Mouse (Mus musculus): ENCODE measurements around the gene Copa. TPM values are rescaled to one million over a fixed set of nuclear protein-coding genes. Genes with fewer than 3 reads are reported as not detected.

Gene Copa
- polyA plus RNA-seq, 1 experiment from 2014 or later: 82.2 TPM

DNA sequence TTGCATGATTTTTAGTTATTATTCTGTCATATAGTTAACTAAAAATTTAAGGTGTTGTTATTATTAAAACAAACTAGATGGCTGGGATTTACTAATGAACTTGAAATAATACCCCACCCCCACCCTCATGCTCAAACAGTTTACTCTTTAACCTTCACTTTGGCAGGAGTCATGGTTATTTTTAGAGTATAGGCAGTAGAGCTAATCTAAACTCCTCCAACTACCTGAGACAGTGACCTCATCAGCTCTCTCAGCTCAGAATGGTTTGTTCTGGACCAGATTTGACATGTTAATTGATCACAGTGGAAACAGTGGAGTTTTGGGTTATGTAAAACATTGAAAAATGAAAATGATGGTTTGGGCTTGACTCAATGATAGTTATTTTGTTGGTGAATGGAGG lies 78.2 kb downstream of the Copa start:
- ATAC-seq (ENCODE audit: low read depth): peak; percentile 69
- Histone ChIP-seq H3K9me3 (replicated peaks; ENCODE audit: control insufficient read depth, low read length) (no peaks in the 10 kb centered on the region), H3K27me3 (ENCODE audit: control insufficient read depth, insufficient read depth, low read depth, low read length) (no peaks in the 10 kb centered on the region), H3K36me3 (ENCODE audit: control insufficient read depth, insufficient read depth) (peaks cover 7% of the 10 kb centered on the region), H3K4me1 (ENCODE audit: control insufficient read depth, low read depth, low read length) (peaks cover 3% of the 10 kb centered on the region), H3K27ac (ENCODE audit: low read length) (no peak overlapping the region), H3K4me2 (ENCODE audit: low read depth, low read length) (no peak overlapping the region), H3K9ac (ENCODE audit: low read depth, low read length) (no peak overlapping the region), H3K4me3 (ENCODE audit: low read depth, low read length) (no peak overlapping the region)

DNA sequence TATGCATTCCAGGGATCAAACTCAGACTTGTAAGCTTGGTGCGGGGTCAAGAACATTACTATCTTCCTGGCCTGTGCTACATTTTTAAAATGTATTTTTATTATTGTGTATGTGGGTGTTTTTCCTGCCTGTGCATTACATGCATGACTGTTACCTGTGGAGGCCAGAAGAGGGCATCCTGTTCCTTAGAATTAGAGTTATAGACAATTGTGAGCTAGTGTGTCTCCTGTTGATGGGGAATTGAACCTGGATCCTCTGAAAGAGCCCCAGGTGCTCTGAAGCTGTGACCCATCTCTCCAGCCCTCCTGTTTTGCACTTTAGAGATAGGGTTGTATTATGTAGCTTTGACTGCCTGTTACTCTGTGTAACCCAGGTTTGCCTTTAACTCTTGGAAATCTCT lies 79.7 kb downstream of the Copa start:
- no peak overlapping the region for H3K4me3 ChIP-seq (ENCODE audit: low read depth, low read length)
- no peaks in the 10 kb centered on the region for H3K9me3 ChIP-seq (replicated peaks; ENCODE audit: control insufficient read depth, low read length)
- H3K9ac ChIP-seq (ENCODE audit: low read depth, low read length): no peak overlapping the region
- H3K36me3 ChIP-seq (ENCODE audit: control insufficient read depth, insufficient read depth): peaks cover 13% of the 10 kb centered on the region
- ATAC-seq (ENCODE audit: low read depth): no peak
- H3K27me3 ChIP-seq (ENCODE audit: control insufficient read depth, insufficient read depth, low read depth, low read length): no peaks in the 10 kb centered on the region
- H3K27ac ChIP-seq (ENCODE audit: low read length): no peak overlapping the region
- no peak overlapping the region for H3K4me2 ChIP-seq (ENCODE audit: low read depth, low read length)
- H3K4me1 ChIP-seq (ENCODE audit: control insufficient read depth, low read depth, low read length): peaks cover 3% of the 10 kb centered on the region
- 87% methylated on average over 1 of the region's 1 CpGs for WGBS (ENCODE audit: insufficient replicate concordance)

GRCm38 (mm10) chr1:172162959-172163358 lies 80.6 kb downstream of the Copa start:
- Histone ChIP-seq H3K27ac (ENCODE audit: low read length) (no peak overlapping the region), H3K9me3 (replicated peaks; ENCODE audit: control insufficient read depth, low read length) (no peaks in the 10 kb centered on the region), H3K36me3 (ENCODE audit: control insufficient read depth, insufficient read depth) (peaks cover 22% of the 10 kb centered on the region), H3K4me2 (ENCODE audit: low read depth, low read length) (no peak overlapping the region), H3K4me1 (ENCODE audit: control insufficient read depth, low read depth, low read length) (peaks cover 3% of the 10 kb centered on the region), H3K9ac (ENCODE audit: low read depth, low read length) (no peak overlapping the region), H3K4me3 (ENCODE audit: low read depth, low read length) (no peak overlapping the region), H3K27me3 (ENCODE audit: control insufficient read depth, insufficient read depth, low read depth, low read length) (no peaks in the 10 kb centered on the region)
- WGBS (ENCODE audit: insufficient replicate concordance): 75% methylated on average over 6 of the region's 6 CpGs
- ATAC-seq (ENCODE audit: low read depth): no peak

DNA sequence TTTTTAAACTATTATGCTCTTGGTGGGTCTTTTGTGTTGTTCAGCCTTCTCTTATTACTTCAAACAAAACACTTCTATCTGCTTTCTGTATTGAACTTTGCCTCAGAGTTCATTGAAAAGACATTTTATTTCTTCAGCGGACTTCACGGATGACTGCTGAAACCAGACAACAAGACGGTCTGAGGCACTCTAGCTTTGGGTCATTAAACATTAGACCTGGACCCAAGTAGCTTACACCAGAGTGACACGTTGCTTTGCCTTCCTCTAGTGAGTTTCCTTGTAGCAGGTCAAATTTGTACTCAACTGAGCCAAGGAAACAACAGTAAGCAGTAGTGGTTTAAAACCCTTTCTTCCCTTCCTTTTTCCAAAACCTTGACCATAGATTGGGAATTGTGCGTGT lies 85.6 kb downstream of the Copa start:
- Histone ChIP-seq H3K27me3 (ENCODE audit: control insufficient read depth, insufficient read depth, low read depth, low read length) (no peaks in the 10 kb centered on the region), H3K36me3 (ENCODE audit: control insufficient read depth, insufficient read depth) (peaks cover 46% of the 10 kb centered on the region), H3K4me2 (ENCODE audit: low read depth, low read length) (no peak overlapping the region), H3K27ac (ENCODE audit: low read length) (no peak overlapping the region), H3K9me3 (replicated peaks; ENCODE audit: control insufficient read depth, low read length) (no peaks in the 10 kb centered on the region), H3K4me1 (ENCODE audit: control insufficient read depth, low read depth, low read length) (no peaks in the 10 kb centered on the region; the same call in 1 of the 2 replicates), H3K9ac (ENCODE audit: low read depth, low read length) (no peak overlapping the region), H3K4me3 (ENCODE audit: low read depth, low read length) (no peak overlapping the region)
- WGBS (ENCODE audit: insufficient replicate concordance): 79% methylated on average over 5 of the region's 5 CpGs
- no peak for ATAC-seq (ENCODE audit: low read depth)

- H3K4me2 ChIP-seq (ENCODE audit: low read depth, low read length): no peak overlapping the region
- no peaks in the 10 kb centered on the region for H3K4me1 ChIP-seq (ENCODE audit: control insufficient read depth, low read depth, low read length)
- H3K36me3 ChIP-seq (ENCODE audit: control insufficient read depth, insufficient read depth): peaks cover 62% of the 10 kb centered on the region
- no peak overlapping the region for H3K9ac ChIP-seq (ENCODE audit: low read depth, low read length)
- H3K4me3 ChIP-seq (ENCODE audit: low read depth, low read length): no peak overlapping the region
- no peak for ATAC-seq (ENCODE audit: low read depth)
- H3K9me3 ChIP-seq (replicated peaks; ENCODE audit: control insufficient read depth, low read length): no peaks in the 10 kb centered on the region
- H3K27me3 ChIP-seq (ENCODE audit: control insufficient read depth, insufficient read depth, low read depth, low read length): no peaks in the 10 kb centered on the region
- H3K27ac ChIP-seq (ENCODE audit: low read length): no peak overlapping the region
- 86% methylated on average over 5 of the region's 5 CpGs for WGBS (ENCODE audit: insufficient replicate concordance)
Measured at GRCm38 (mm10) chr1:172169809-172170208, 87.5 kb downstream of the Copa start.

Other genes with a start within 250 kb of the Copa start
- gene Cd84, start 242.8 kb upstream of the Copa start, polyA plus RNA-seq (2015; fragmentation: Nextera tagmentation; extraction: Ambion mirVana): 6.4 and 7.3 TPM in 2 replicates
- gene Gm10521, start 186.9 kb upstream of the Copa start, polyA plus RNA-seq (2015; fragmentation: Nextera tagmentation; extraction: Ambion mirVana): 0.05 TPM in 1 of 2 replicates, not detected in the other
- 4.1 and 5.0 TPM in 2 replicates for gene Slamf6, start 165.0 kb upstream of the Copa start, polyA plus RNA-seq (2015; fragmentation: Nextera tagmentation; extraction: Ambion mirVana)
- gene Vangl2, start 54.1 kb upstream of the Copa start, polyA plus RNA-seq (2015; fragmentation: Nextera tagmentation; extraction: Ambion mirVana): 0.41 and 0.57 TPM in 2 replicates
- gene Nhlh1, start 25.0 kb upstream of the Copa start, polyA plus RNA-seq (2015; fragmentation: Nextera tagmentation; extraction: Ambion mirVana): not detected in 2 replicates
- gene Ncstn, start 266 bp downstream of the Copa start, polyA plus RNA-seq (2015; fragmentation: Nextera tagmentation; extraction: Ambion mirVana): 39.5 and 42.9 TPM in 2 replicates
- 42.4 and 43.9 TPM in 2 replicates for gene Pex19, start 44.2 kb downstream of the Copa start, polyA plus RNA-seq (2015; fragmentation: Nextera tagmentation; extraction: Ambion mirVana)
- gene Dcaf8, start 65.6 kb downstream of the Copa start, polyA plus RNA-seq (2015; fragmentation: Nextera tagmentation; extraction: Ambion mirVana): 61.2 and 61.3 TPM in 2 replicates
- 20.6 and 21.5 TPM in 2 replicates for gene Pea15a, start 124.3 kb downstream of the Copa start, polyA plus RNA-seq (2015; fragmentation: Nextera tagmentation; extraction: Ambion mirVana)
- 2.6 and 7.5 TPM in 2 replicates for gene Casq1, start 137.3 kb downstream of the Copa start, polyA plus RNA-seq (2015; fragmentation: Nextera tagmentation; extraction: Ambion mirVana)
- gene Atp1a4, start 175.9 kb downstream of the Copa start, polyA plus RNA-seq (2015; fragmentation: Nextera tagmentation; extraction: Ambion mirVana): not detected in 2 replicates
- 16.8 and 20.6 TPM in 2 replicates for gene Igsf8, start 179.1 kb downstream of the Copa start, polyA plus RNA-seq (2015; fragmentation: Nextera tagmentation; extraction: Ambion mirVana)
- gene Atp1a2, start 215.5 kb downstream of the Copa start, polyA plus RNA-seq (2015; fragmentation: Nextera tagmentation; extraction: Ambion mirVana): 0.20 and 0.52 TPM in 2 replicates
- gene Kcnj9, start 246.8 kb downstream of the Copa start, polyA plus RNA-seq (2015; fragmentation: Nextera tagmentation; extraction: Ambion mirVana): 0.04 and 0.09 TPM in 2 replicates

All from liver, embryonic 16.5 days (tissue).